Mouse (Mus musculus) CH12.LX (cell line): Measurements from ENCODE around the gene Mark1. TPM values are rescaled to one million over a fixed set of nuclear protein-coding genes. Genes with fewer than 3 reads are reported as not detected.

Experiments
- DNase-seq: peaks from one replicate; pipeline ENCODE4 v3.0.0-alpha.2; 2013; ENCODE audit errors: extremely low read depth
- H3K27ac ChIP-seq: 2 replicates; pipeline ENCODE4 v1.5.1; 2012; ENCODE audit warnings: low read depth, mild to moderate bottlenecking, control low read depth, moderate library complexity; ENCODE audit not compliant: insufficient read depth
- H3K27me3 ChIP-seq: replicated peaks from 2 replicates; pipeline ENCODE3; 2012; ENCODE audit warnings: inconsistent platforms
- H3K36me3 ChIP-seq, 2 experiments: replicated peaks in 1 of 2; 2 replicates each; pipeline versions ENCODE3 to v1.6.1; 2012; ENCODE audit warnings: inconsistent platforms in 1 of 2, low read length in 1 of 2, mild to moderate bottlenecking in 1 of 2, mixed read lengths in 1 of 2, moderate library complexity in 1 of 2; ENCODE audit not compliant: control insufficient read depth in 1 of 2, insufficient read depth in 1 of 2
- H3K4me1 ChIP-seq, 2 experiments: 2 replicates each; pipeline ENCODE4 v1.6.1; 2012; ENCODE audit warnings: inconsistent platforms in 1 of 2, moderate library complexity in 1 of 2; ENCODE audit not compliant: insufficient read depth in 2 of 2, control insufficient read depth in 1 of 2
- H3K4me2 ChIP-seq: 2 replicates; pipeline ENCODE4 v1.6.1; 2012; ENCODE audit warnings: low read depth, mild to moderate bottlenecking, control low read depth; ENCODE audit not compliant: poor library complexity, insufficient read depth, severe bottlenecking
- H3K4me3 ChIP-seq, 3 experiments: fragments of 150-350 bp in 1 of 3; sonication (generic) in 1 of 3; replicated peaks in 1 of 3; 2 replicates each; pipeline versions ENCODE3 to v1.5.1; 2011 to 2012; ENCODE audit warnings: low read depth in 2 of 3, low read length in 2 of 3, mild to moderate bottlenecking in 2 of 3, moderate library complexity in 2 of 3, control low read depth in 1 of 3, improper control_type of control experiment in 1 of 3, inconsistent platforms in 1 of 3, mixed read lengths in 1 of 3; ENCODE audit not compliant: poor library complexity in 1 of 3
- H3K79me2 ChIP-seq: replicated peaks from 2 replicates; pipeline ENCODE4 v1.6.1; 2012; ENCODE audit warnings: mild to moderate bottlenecking, moderate library complexity; ENCODE audit not compliant: control insufficient read depth, poor library complexity, insufficient read depth, severe bottlenecking; ENCODE audit errors: extremely low read depth
- H3K9ac ChIP-seq: 2 replicates; pipeline ENCODE4 v1.6.1; 2012; ENCODE audit warnings: low read depth, mild to moderate bottlenecking, control low read depth, moderate library complexity; ENCODE audit not compliant: insufficient read depth
- H3K9me3 ChIP-seq: replicated peaks from 2 replicates; pipeline ENCODE3; 2012; ENCODE audit warnings: low read length, inconsistent platforms, mixed read lengths
- CHD2 ChIP-seq: IDR thresholded peaks from 2 replicates; pipeline ENCODE4 v1.6.1; 2011; ENCODE audit warnings: low read length, improper control_type of control experiment
- E2F4 ChIP-seq: IDR thresholded peaks from 2 replicates; pipeline ENCODE4 v1.6.1; 2011; ENCODE audit warnings: low read depth, low read length, improper control_type of control experiment; ENCODE audit not compliant: insufficient replicate concordance
- ETS1 ChIP-seq: conservative IDR thresholded peaks from 2 replicates; pipeline ENCODE4 v1.6.1; 2012; ENCODE audit warnings: low read depth, mild to moderate bottlenecking, inconsistent platforms, low read length, improper control_type of control experiment, moderate library complexity
- IRF4 ChIP-seq: IDR thresholded peaks from 2 replicates; pipeline ENCODE4 v1.6.1; 2014; ENCODE audit warnings: low read depth, mild to moderate bottlenecking, inconsistent platforms, low read length, improper control_type of control experiment
- JUN ChIP-seq: IDR thresholded peaks from 2 replicates; pipeline ENCODE4 v1.6.1; 2011; ENCODE audit warnings: low read depth, mild to moderate bottlenecking, low read length, improper control_type of control experiment, moderate library complexity; ENCODE audit not compliant: insufficient read depth
- MAFK ChIP-seq: IDR thresholded peaks from 2 replicates; pipeline ENCODE4 v1.6.1; 2011; ENCODE audit warnings: low read length, improper control_type of control experiment; ENCODE audit not compliant: insufficient replicate concordance
- MAX ChIP-seq: IDR thresholded peaks from 2 replicates; pipeline ENCODE4 v1.6.1; 2011; ENCODE audit warnings: low read length, improper control_type of control experiment
- MYC ChIP-seq: IDR thresholded peaks from 2 replicates; pipeline ENCODE4 v1.6.1; 2011; ENCODE audit warnings: low read depth, mild to moderate bottlenecking, improper control_type of control experiment, low read length
- PAX5 ChIP-seq: IDR thresholded peaks from 2 replicates; pipeline ENCODE4 v1.6.1; 2012; ENCODE audit warnings: low read length, inconsistent platforms, mixed read lengths
- RAD21 ChIP-seq: IDR thresholded peaks from 2 replicates; pipeline ENCODE4 v1.6.1; 2011; ENCODE audit warnings: low read depth, mild to moderate bottlenecking, low read length, improper control_type of control experiment, moderate library complexity
- SIN3A ChIP-seq: IDR thresholded peaks from 2 replicates; pipeline ENCODE4 v1.6.1; 2012; ENCODE audit warnings: low read length, improper control_type of control experiment, inconsistent platforms
- ZKSCAN1 ChIP-seq: IDR thresholded peaks from 2 replicates; pipeline ENCODE4 v1.6.1; 2012; ENCODE audit warnings: low read depth, inconsistent platforms, low read length, improper control_type of control experiment, borderline replicate concordance
- ZMIZ1 ChIP-seq: IDR thresholded peaks from 2 replicates; pipeline ENCODE4 v1.6.1; 2012; ENCODE audit warnings: low read depth, mild to moderate bottlenecking, inconsistent platforms, low read length, improper control_type of control experiment
- ZNF384 ChIP-seq: IDR thresholded peaks from 2 replicates; pipeline ENCODE4 v1.6.1; 2012; ENCODE audit warnings: low read depth, low read length, improper control_type of control experiment, inconsistent platforms
- dilution Hi-C: fragments of 300-500 bp; cut with MboI; formaldehyde crosslinking; loops from 2 replicates; pipeline ENCODE4 v1.14.3; 2020; ENCODE audit warnings: low sequenced_read_pairs; ENCODE audit not compliant: extremely low pct_unique_long_range_greater_than_20kb, extremely low pct_ligation_motif_present
- in situ Hi-C: fragments of 300-500 bp; cut with MboI; formaldehyde crosslinking; loops from 3 replicates; pipeline ENCODE4 v1.14.3; 2019; ENCODE audit warnings: low sequenced_read_pairs, low pct_ligation_motif_present, low pct_unique_long_range_greater_than_20kb, mixed read lengths
- polyA plus RNA-seq: library from polyadenylated mRNA; unstranded; fragments of >175 nt; gene quantifications from 2 replicates; pipeline ENCODE4 v1.2.1, GENCODE M21; 2012; ENCODE audit warnings: low read depth; ENCODE audit not compliant: insufficient read length
- total RNA-seq, 2 experiments: library from RNA; depleted of rRNA; stranded (reverse); fragments of 300-350 nt in 1 of 2; fragments of >200 nt in 1 of 2; gene quantifications; 2 replicates each; pipeline ENCODE4 v1.2.3; 2012 to 2014

The Mark1 gene
- total and polyA plus RNA-seq, 3 experiments, result not detected

- Histone ChIP-seq H3K27ac (no peak overlapping the region), H3K4me2 (no peak overlapping the region), H3K9me3 (no peaks in the 10 kb centered on the region), H3K9ac (no peak overlapping the region), H3K4me1 (0 out of 4 replicates have a peak, but pooled peaks cover 0 to 3% of the 10 kb centered on the region in 2 experiments), H3K36me3 (no peaks in the 10 kb centered on the region), H3K4me3 (no peak overlapping the region), H3K79me2 (no peaks in the 10 kb centered on the region), H3K27me3 (peaks cover 2% of the 10 kb centered on the region)
- in situ Hi-C loops, result no loop called here
- DNase-seq, result no peak
- dilution Hi-C loops, result no loop called here
- TF ChIP-seq MYC, result no peak
- no peak for TF ChIP-seq ETS1
- TF ChIP-seq ZMIZ1, result no peak
- TF ChIP-seq RAD21, result no peak
- no peak for TF ChIP-seq CHD2
- no peak for TF ChIP-seq MAFK
- TF ChIP-seq ZNF384, result no peak
- TF ChIP-seq JUN, result no peak
- TF ChIP-seq E2F4, result no peak
- no peak for TF ChIP-seq IRF4
- TF ChIP-seq PAX5, result no peak
Observed at GRCm38 (mm10) chr1:184877306-184877705, 122.1 kb downstream of the Mark1 start.

- peaks cover 2% of the 10 kb centered on the region for H3K27me3 ChIP-seq
- H3K36me3 ChIP-seq, result no peaks in the 10 kb centered on the region
- H3K9ac ChIP-seq, result no peak overlapping the region
- H3K4me1 ChIP-seq, result peaks cover 0 to 4% of the 10 kb centered on the region in 2 experiments; a peak in 1 of 4 replicates
- H3K79me2 ChIP-seq, result no peaks in the 10 kb centered on the region
- H3K4me3 ChIP-seq, result no peak overlapping the region
- H3K9me3 ChIP-seq, result no peaks in the 10 kb centered on the region
- no peak for DNase-seq
- H3K27ac ChIP-seq, result no peak overlapping the region
- dilution Hi-C loops, result no loop called here
- no peak overlapping the region for H3K4me2 ChIP-seq
- in situ Hi-C loops, result no loop called here
- no peak for TF ChIP-seq CHD2
- TF ChIP-seq ZMIZ1, result no peak
- TF ChIP-seq ETS1, result no peak
- no peak for TF ChIP-seq SIN3A
- no peak for TF ChIP-seq ZNF384
- no peak for TF ChIP-seq ZKSCAN1
- no peak for TF ChIP-seq MAFK
- no peak for TF ChIP-seq MAX
Observed at GRCm38 (mm10) chr1:184873910-184874309, 125.5 kb downstream of the Mark1 start.
